Mouse (Mus musculus) lung, adult 2 months (tissue): ENCODE data around the gene Catsper1. TPM values are rescaled to one million over a fixed set of nuclear protein-coding genes. Genes with fewer than 3 reads are reported as not detected.
A peak's percentile ranks its signal among the peaks of the same experiment; 100 is the strongest.

Source experiments
- DNase-seq: peaks from one replicate; pipeline ENCODE4 v3.0.0; 2022
- H3K4me1 ChIP-seq: fragments of 200-500 bp; 2 replicates; pipeline ENCODE4 v1.6.1; 2011; ENCODE audit warnings: low read length; ENCODE audit not compliant: control insufficient read depth, insufficient read depth
- H3K4me3 ChIP-seq: fragments of 200-500 bp; replicated peaks from 2 replicates; pipeline ENCODE3; 2011; ENCODE audit warnings: low read depth, mild to moderate bottlenecking, control low read depth, low read length; ENCODE audit errors: extremely low read depth
- CTCF ChIP-seq: fragments of 200-500 bp; IDR thresholded peaks from 2 replicates; pipeline ENCODE4 v1.5.1; 2011; ENCODE audit warnings: mild to moderate bottlenecking, low read length, control low read depth; ENCODE audit not compliant: insufficient read depth
- POLR2A ChIP-seq: fragments of 200-500 bp; IDR thresholded peaks from 2 replicates; pipeline ENCODE4 v1.6.1; 2011; ENCODE audit warnings: low read depth, mild to moderate bottlenecking, control low read depth, low read length, borderline replicate concordance; ENCODE audit errors: extremely low read depth
- WGBS: fragments of 180-500 bp; shearing (Covaris S2); methylation state at CpG from one replicate; pipeline ENCODE4 v1.1.7; 2018; 5-methylcytosine and 5-hydroxymethylcytosine counted together
- polyA plus RNA-seq: library from polyadenylated mRNA; depleted of rRNA; stranded (reverse); fragments of >200 nt; gene quantifications from 2 replicates; pipeline ENCODE4 v1.2.3, GENCODE M21; 2012; rRNA removed

Gene Catsper1
- polyA plus RNA-seq, 1 experiment = not detected

DNA sequence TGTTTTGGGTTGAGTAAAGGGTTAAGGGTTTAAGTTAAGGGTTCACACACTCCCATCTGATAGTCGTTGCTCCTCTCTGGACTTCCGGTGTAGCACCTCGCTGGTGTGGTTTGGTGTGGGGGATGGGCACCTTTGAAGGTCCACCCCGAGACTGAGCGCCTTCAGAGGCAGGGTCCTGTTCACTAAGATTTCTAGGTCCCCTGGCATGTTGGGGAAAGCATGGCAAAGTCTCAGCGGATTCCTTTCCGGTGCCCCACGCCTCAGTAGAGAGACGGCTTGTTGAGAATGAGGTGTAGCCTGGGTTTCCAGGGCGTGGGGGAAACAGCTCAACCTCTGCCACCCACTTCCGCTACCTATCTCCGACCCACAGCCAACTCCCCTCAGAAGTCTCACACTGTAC lies 54.1 kb downstream of the Catsper1 start:
- TF ChIP-seq CTCF = no peak
- peak; percentile 43; the same call in 1 of the 2 replicates for TF ChIP-seq POLR2A
- DNase-seq = peak; percentile 37
- Histone ChIP-seq H3K4me3 (peak overlapping the region; percentile 50), H3K4me1 (peaks cover 10% of the 10 kb centered on the region; the same call in 1 of the 2 replicates)
- 6% methylated on average over 12 of the region's 12 CpGs for WGBS

DNA sequence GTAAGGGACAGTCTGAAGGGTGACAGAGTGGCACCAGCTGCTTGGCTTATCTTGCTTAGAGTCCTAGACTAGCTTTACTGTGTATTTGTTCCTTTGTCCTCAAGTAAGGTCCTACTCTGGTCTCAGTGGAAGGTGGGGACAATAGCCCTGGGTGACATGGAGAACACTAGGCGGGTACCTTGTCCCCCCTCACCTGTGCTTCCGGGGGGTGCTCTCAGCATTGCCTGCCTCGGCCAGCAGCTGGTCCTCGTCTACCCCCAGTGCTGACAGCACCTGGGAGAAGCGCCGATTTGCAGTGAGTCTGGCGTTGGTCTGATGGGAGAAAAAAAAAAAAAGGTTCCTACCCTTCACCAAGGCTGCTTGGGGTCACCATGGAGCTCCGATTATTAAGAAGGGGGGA lies 54.9 kb downstream of the Catsper1 start:
- 54% methylated on average over 8 of the region's 8 CpGs for WGBS
- no peak for TF ChIP-seq CTCF
- no peak for TF ChIP-seq POLR2A
- Histone ChIP-seq H3K4me3 (no peak overlapping the region), H3K4me1 (peaks cover 10% of the 10 kb centered on the region; the same call in 1 of the 2 replicates)
- DNase-seq = no peak

DNA sequence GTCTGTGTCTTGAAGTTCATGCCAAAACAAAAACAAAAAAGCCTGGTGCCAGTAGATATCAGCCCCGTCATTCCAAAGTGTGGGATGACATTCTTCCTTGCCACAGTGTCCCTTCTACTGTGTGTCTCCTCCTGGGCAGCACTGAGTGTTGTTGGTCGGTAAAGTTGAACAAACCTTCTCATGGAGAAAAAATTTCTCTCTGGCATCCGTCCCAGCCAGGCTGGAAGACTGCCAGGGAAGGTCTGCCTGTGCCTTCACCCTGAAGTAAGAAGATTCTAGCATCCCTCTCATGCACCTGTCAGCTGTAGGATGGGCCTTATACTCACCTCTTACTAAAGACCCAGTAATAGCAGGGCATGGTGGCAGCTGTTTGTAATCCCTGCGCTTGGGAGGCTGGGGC lies 57.4 kb downstream of the Catsper1 start:
- Histone ChIP-seq H3K4me3 (no peak overlapping the region), H3K4me1 (peaks cover 3% of the 10 kb centered on the region; the same call in 1 of the 2 replicates)
- peak; percentile 37 for DNase-seq
- TF ChIP-seq POLR2A = no peak
- WGBS = 33% methylated on average over 4 of the region's 4 CpGs

Other genes starting within 250 kb of the Catsper1 start
- 154 and 165 TPM in 2 replicates for gene Yif1a, start 247.2 kb upstream of the Catsper1 start, polyA plus RNA-seq
- 1.2 and 1.3 TPM in 2 replicates for gene Cnih2, start 237.2 kb upstream of the Catsper1 start, polyA plus RNA-seq
- gene Rab1b, start 228.7 kb upstream of the Catsper1 start, polyA plus RNA-seq = 213 and 232 TPM in 2 replicates
- 35.5 and 47.3 TPM in 2 replicates for gene Klc2, start 217.2 kb upstream of the Catsper1 start, polyA plus RNA-seq
- 37.2 and 40.6 TPM in 2 replicates for gene Pacs1, start 62.6 kb upstream of the Catsper1 start, polyA plus RNA-seq
- 121 and 132 TPM in 2 replicates for gene Sf3b2, start 40.3 kb upstream of the Catsper1 start, polyA plus RNA-seq
- gene Gal3st3, start 37.4 kb upstream of the Catsper1 start, polyA plus RNA-seq = 1.9 and 2.3 TPM in 2 replicates
- gene Cst6, start 13.8 kb downstream of the Catsper1 start, polyA plus RNA-seq = 1.9 and 32.5 TPM in 2 replicates
- gene Eif1ad, start 31.0 kb downstream of the Catsper1 start, polyA plus RNA-seq = 15.5 and 21.4 TPM in 2 replicates
- gene Banf1, start 31.4 kb downstream of the Catsper1 start, polyA plus RNA-seq = 68.1 and 94.3 TPM in 2 replicates
- 15.6 and 35.7 TPM in 2 replicates for gene Sart1, start 53.0 kb downstream of the Catsper1 start, polyA plus RNA-seq
- not detected in 2 replicates for gene Tsga10ip, start 66.8 kb downstream of the Catsper1 start, polyA plus RNA-seq
- 151 and 176 TPM in 2 replicates for gene Drap1, start 89.2 kb downstream of the Catsper1 start, polyA plus RNA-seq
- 85.2 and 86.7 TPM in 2 replicates for gene AI837181, start 89.4 kb downstream of the Catsper1 start, polyA plus RNA-seq
- 0.34 and 0.36 TPM in 2 replicates for gene Fosl1, start 111.8 kb downstream of the Catsper1 start, polyA plus RNA-seq
- 15.8 and 17.0 TPM in 2 replicates for gene Ccdc85b, start 122.2 kb downstream of the Catsper1 start, polyA plus RNA-seq
- gene Fibp, start 124.9 kb downstream of the Catsper1 start, polyA plus RNA-seq = 129 and 144 TPM in 2 replicates
- 4.9 and 5.7 TPM in 2 replicates for gene Ctsw, start 132.8 kb downstream of the Catsper1 start, polyA plus RNA-seq
- 96.9 and 103 TPM in 2 replicates for gene Efemp2, start 138.2 kb downstream of the Catsper1 start, polyA plus RNA-seq
- 50.3 and 53.0 TPM in 2 replicates for gene Mus81, start 152.7 kb downstream of the Catsper1 start, polyA plus RNA-seq
- gene Cfl1, start 154.7 kb downstream of the Catsper1 start, polyA plus RNA-seq = 439 and 568 TPM in 2 replicates
- 1.1 and 1.2 TPM in 2 replicates for gene 1700020D05Rik, start 168.0 kb downstream of the Catsper1 start, polyA plus RNA-seq
- 8.8 and 15.6 TPM in 2 replicates for gene Snx32, start 174.8 kb downstream of the Catsper1 start, polyA plus RNA-seq
- gene Ovol1, start 224.9 kb downstream of the Catsper1 start, polyA plus RNA-seq = 2.3 and 11.2 TPM in 2 replicates
- gene Ap5b1, start 232.3 kb downstream of the Catsper1 start, polyA plus RNA-seq = 14.5 and 15.3 TPM in 2 replicates